Mouse (Mus musculus) liver, postnatal 0 days (tissue): ENCODE results near the gene Alpl. TPM values are rescaled to one million over a fixed set of nuclear protein-coding genes. Genes with fewer than 3 reads are reported as not detected.

Experiments
- ATAC-seq: fragments of 200-750 bp; cut with Nextera tagmentation; 2 replicates; pipeline ENCODE4 v1.8.0; 2017; ENCODE audit warnings: mild to moderate bottlenecking, moderate library complexity
- DNase-seq: peaks from one replicate; pipeline ENCODE4 v3.0.0-alpha.2; 2016
- H3K27ac ChIP-seq: fragments of 300-500 bp; sonication (generic); 2 replicates; pipeline ENCODE4 v1.5.1; 2014; ENCODE audit warnings: antibody characterized with exemption, moderate library complexity, mild to moderate bottlenecking, low read depth
- H3K27me3 ChIP-seq: fragments of 300-500 bp; sonication (generic); 2 replicates; pipeline ENCODE4 v1.6.1; 2014; ENCODE audit warnings: low read length, control low read depth, mixed read lengths; ENCODE audit not compliant: insufficient read depth
- H3K36me3 ChIP-seq: fragments of 300-500 bp; sonication (generic); replicated peaks from 2 replicates; pipeline ENCODE4 v1.6.1; 2014; ENCODE audit warnings: mild to moderate bottlenecking, control low read depth, low read length, moderate library complexity, mixed read lengths; ENCODE audit not compliant: insufficient read depth
- H3K4me1 ChIP-seq: fragments of 300-500 bp; sonication (generic); 2 replicates; pipeline ENCODE4 v1.6.1; 2014; ENCODE audit warnings: antibody characterized with exemption, mild to moderate bottlenecking, control low read depth; ENCODE audit not compliant: insufficient read depth
- H3K4me2 ChIP-seq: fragments of 300-500 bp; sonication (generic); 2 replicates; pipeline ENCODE4 v1.6.1; 2014; ENCODE audit warnings: low read depth, mild to moderate bottlenecking, low read length, moderate library complexity, mixed read lengths
- H3K4me3 ChIP-seq: fragments of 300-500 bp; sonication (generic); 2 replicates; pipeline ENCODE4 v1.5.1; 2014; ENCODE audit warnings: low read depth, low read length
- H3K9ac ChIP-seq: fragments of 300-500 bp; sonication (generic); replicated peaks from 2 replicates; pipeline ENCODE4 v1.6.1; 2014; ENCODE audit warnings: mild to moderate bottlenecking, moderate library complexity
- H3K9me3 ChIP-seq: fragments of 300-500 bp; sonication (generic); 2 replicates; pipeline ENCODE4 v1.6.1; 2016; ENCODE audit warnings: mild to moderate bottlenecking, control low read depth, low read length, mixed read lengths
- CTCF ChIP-seq: sonication (generic); IDR thresholded peaks from 2 replicates; pipeline ENCODE4 v1.5.1; 2016; ENCODE audit warnings: antibody characterized with exemption, low read depth
- WGBS: fragments of 180-500 bp; shearing (Covaris S2); extraction: QIAGEN DNeasy Blood & Tissue Kit; methylation state at CpG from one replicate; pipeline ENCODE4 v1.1.7; 2014; ENCODE audit not compliant: insufficient replicate concordance; 5-methylcytosine and 5-hydroxymethylcytosine counted together
- polyA plus RNA-seq: library from polyadenylated mRNA; unstranded; fragments of >200 nt; fragmentation: Nextera tagmentation; extraction: Ambion mirVana; gene quantifications from 2 replicates; pipeline ENCODE4 v1.2.1, GENCODE M21; 2015

The Alpl gene
- polyA plus RNA-seq, 1 experiment from 2014 or later: 18.7 TPM

DNA sequence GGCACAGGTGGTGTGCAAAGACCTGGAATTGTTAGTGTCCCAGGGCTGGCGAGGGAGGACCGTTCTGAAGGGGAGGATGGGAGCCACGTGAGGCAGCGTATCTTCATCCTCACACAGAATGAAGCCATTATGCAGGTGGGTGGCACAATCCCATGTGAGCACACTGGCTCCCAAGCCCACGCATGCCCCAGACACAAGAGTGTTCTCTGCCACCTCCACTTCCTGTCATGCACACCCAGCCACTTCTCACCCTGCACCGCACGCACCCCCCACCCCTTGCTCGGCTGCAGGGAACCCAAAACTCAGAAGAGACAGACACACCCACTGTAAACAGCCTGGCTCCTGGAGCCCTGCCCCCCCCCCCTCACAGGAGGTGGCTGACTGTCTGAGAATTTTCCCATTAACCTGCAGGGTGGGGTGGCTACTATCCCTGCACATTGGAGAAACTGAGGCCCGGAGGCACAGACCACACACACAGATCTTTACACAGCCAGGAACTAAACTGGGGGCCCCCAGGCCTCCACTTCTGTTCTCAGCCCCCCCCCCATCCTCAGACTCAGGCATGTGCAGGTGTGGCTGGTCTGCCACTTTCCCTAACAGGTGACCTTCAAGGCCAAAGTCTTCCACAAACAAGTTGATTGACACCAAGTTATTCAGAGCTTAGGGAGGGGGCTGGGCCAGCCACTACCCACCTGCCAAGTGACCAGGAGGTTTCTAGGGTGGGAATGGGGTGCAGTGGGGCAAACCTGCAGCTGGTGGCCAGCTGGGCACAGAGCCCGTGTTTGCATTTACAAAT lies 103.9 kb downstream of the Alpl start:
- H3K4me2 ChIP-seq: no peak overlapping the region
- no peak overlapping the region for H3K9ac ChIP-seq
- no peak overlapping the region for H3K27ac ChIP-seq
- TF ChIP-seq CTCF: no peak
- H3K4me3 ChIP-seq: no peak overlapping the region
- DNase-seq (no peak), ATAC-seq (no peak)
- no peaks in the 10 kb centered on the region for H3K27me3 ChIP-seq
- H3K36me3 ChIP-seq: no peaks in the 10 kb centered on the region
- no peaks in the 10 kb centered on the region for H3K9me3 ChIP-seq
- peaks cover 2% of the 10 kb centered on the region; the same call in 1 of the 2 replicates for H3K4me1 ChIP-seq
- 63% methylated on average over 10 of the region's 10 CpGs for WGBS

Other genes with a start within 250 kb of the Alpl start
- gene Ldlrad2, start 221.8 kb downstream of the Alpl start, polyA plus RNA-seq: not detected in 2 replicates
- 23.3 and 28.4 TPM in 2 replicates for gene Usp48, start 202.6 kb downstream of the Alpl start, polyA plus RNA-seq
- gene Rap1gap, start 131.7 kb downstream of the Alpl start, polyA plus RNA-seq: 12.8 and 15.6 TPM in 2 replicates
- gene Ece1, start 65.9 kb upstream of the Alpl start, polyA plus RNA-seq: 32.9 and 35.7 TPM in 2 replicates
- gene Eif4g3, start 196.6 kb upstream of the Alpl start, polyA plus RNA-seq: 5.8 and 5.9 TPM in 2 replicates